Mouse (Mus musculus) intestine, embryonic 15.5 days (tissue): ENCODE data around the gene Slc25a17. TPM values are rescaled to one million over a fixed set of nuclear protein-coding genes. Genes with fewer than 3 reads are reported as not detected.

Experiments used
- ATAC-seq: fragments of 200-750 bp; cut with Nextera tagmentation; 2 replicates; pipeline ENCODE4 v1.8.0; 2017; ENCODE audit warnings: moderate TSS enrichment, moderate library complexity
- H3K27ac ChIP-seq: fragments of 300-500 bp; sonication (generic); 2 replicates; pipeline ENCODE4 v1.5.1; 2015; ENCODE audit warnings: mild to moderate bottlenecking, inconsistent platforms
- H3K27me3 ChIP-seq: fragments of 300-500 bp; sonication (generic); replicated peaks from 2 replicates; pipeline ENCODE4 v1.6.1; 2015; ENCODE audit warnings: inconsistent platforms
- H3K36me3 ChIP-seq: fragments of 300-500 bp; sonication (generic); 2 replicates; pipeline ENCODE4 v1.6.1; 2015; ENCODE audit warnings: inconsistent platforms
- H3K4me1 ChIP-seq: fragments of 300-500 bp; sonication (generic); replicated peaks from 2 replicates; pipeline ENCODE4 v1.6.1; 2015; ENCODE audit warnings: inconsistent platforms
- H3K4me2 ChIP-seq: fragments of 300-500 bp; sonication (generic); replicated peaks from 2 replicates; pipeline ENCODE4 v1.6.1; 2015; ENCODE audit warnings: mild to moderate bottlenecking, inconsistent platforms
- H3K4me3 ChIP-seq: fragments of 300-500 bp; sonication (generic); replicated peaks from 2 replicates; pipeline ENCODE4 v1.5.1; 2015; ENCODE audit warnings: inconsistent platforms
- H3K9ac ChIP-seq: fragments of 300-500 bp; sonication (generic); 2 replicates; pipeline ENCODE4 v1.6.1; 2015; ENCODE audit warnings: inconsistent platforms
- H3K9me3 ChIP-seq: fragments of 300-500 bp; sonication (generic); 2 replicates; pipeline ENCODE4 v1.6.1; 2016; ENCODE audit warnings: inconsistent platforms
- WGBS: fragments of 180-500 bp; shearing (Covaris S2); methylation state at CpG from one replicate; pipeline ENCODE4 v1.1.7; 2015; 5-methylcytosine and 5-hydroxymethylcytosine counted together
- polyA plus RNA-seq: library from polyadenylated mRNA; unstranded; fragments of >200 nt; fragmentation: Nextera tagmentation; extraction: Ambion mirVana; gene quantifications from 2 replicates; pipeline ENCODE4 v1.2.1, GENCODE M21; 2015

Gene Slc25a17
- polyA plus RNA-seq, 1 experiment from 2014 or later = 71.8 TPM

GRCm38 (mm10) chr15:81297543-81297942 is 63.1 kb downstream of the Slc25a17 start:
- H3K4me3 ChIP-seq = no peak overlapping the region
- no peak for ATAC-seq
- no peak overlapping the region for H3K9ac ChIP-seq
- WGBS = 88% methylated on average over 3 of the region's 3 CpGs
- peaks cover 3% of the 10 kb centered on the region; the same call in 1 of the 2 replicates for H3K4me1 ChIP-seq
- H3K4me2 ChIP-seq = no peak overlapping the region
- H3K27ac ChIP-seq = no peak overlapping the region
- no peaks in the 10 kb centered on the region for H3K36me3 ChIP-seq
- H3K27me3 ChIP-seq = no peaks in the 10 kb centered on the region
- H3K9me3 ChIP-seq = no peaks in the 10 kb centered on the region

DNA sequence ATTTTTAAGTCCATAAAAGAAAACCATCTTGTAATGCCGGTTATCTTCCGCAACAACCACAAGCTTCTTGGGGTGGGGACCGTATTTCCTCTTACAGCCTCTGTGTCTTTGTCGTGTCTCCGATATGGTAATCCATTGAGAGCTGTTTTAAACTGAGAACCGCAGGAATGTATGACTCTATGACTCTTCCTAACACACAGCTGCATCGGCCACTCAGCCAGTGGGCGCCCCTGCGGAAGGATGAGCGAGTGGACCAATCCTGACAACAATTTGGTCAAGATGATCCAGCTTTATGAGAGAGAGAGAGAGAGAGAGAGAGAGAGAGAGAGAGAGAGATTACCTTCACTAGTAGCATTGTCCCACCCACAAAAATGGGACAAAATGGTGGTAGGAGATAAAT is 65.7 kb downstream of the Slc25a17 start:
- WGBS = 91% methylated on average over 10 of the region's 10 CpGs

GRCm38 (mm10) chr15:81294386-81294785 is 66.2 kb downstream of the Slc25a17 start:
- 79% methylated on average over 12 of the region's 12 CpGs for WGBS
- no peak for ATAC-seq

More for the DNA sequence above, 65.7 kb downstream of the Slc25a17 start:
- H3K4me1 ChIP-seq = no peaks in the 10 kb centered on the region
- H3K9ac ChIP-seq = no peak overlapping the region
- H3K4me2 ChIP-seq = no peak overlapping the region
- no peak overlapping the region for H3K27ac ChIP-seq
- H3K4me3 ChIP-seq = no peak overlapping the region
- ATAC-seq = no peak
- no peaks in the 10 kb centered on the region for H3K9me3 ChIP-seq
- H3K27me3 ChIP-seq = no peaks in the 10 kb centered on the region
- H3K36me3 ChIP-seq = no peaks in the 10 kb centered on the region

DNA sequence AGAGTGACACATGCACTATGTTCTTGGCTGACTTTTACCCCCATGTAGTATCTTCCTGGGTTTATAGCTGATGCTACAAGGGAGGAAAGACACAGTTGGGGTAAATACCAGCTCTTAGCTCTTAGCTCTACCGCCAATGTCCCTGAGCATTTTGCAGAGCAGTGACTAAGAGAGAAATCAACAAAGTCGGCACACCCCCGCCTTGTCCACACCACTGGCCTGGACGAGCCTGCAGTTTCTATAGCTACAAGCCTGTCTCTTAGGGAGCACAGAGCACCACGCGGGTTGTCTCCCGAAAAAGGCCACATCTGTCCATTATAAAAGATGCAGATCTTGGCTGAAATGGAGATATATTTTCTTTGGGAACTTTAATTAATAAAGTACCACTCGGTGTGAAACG is 69.9 kb downstream of the Slc25a17 start:
- Histone ChIP-seq H3K4me2 (no peak overlapping the region), H3K27me3 (no peaks in the 10 kb centered on the region), H3K9me3 (no peaks in the 10 kb centered on the region), H3K9ac (no peak overlapping the region), H3K4me3 (no peak overlapping the region), H3K4me1 (no peaks in the 10 kb centered on the region), H3K27ac (no peak overlapping the region), H3K36me3 (no peaks in the 10 kb centered on the region)
- no peak for ATAC-seq
- 81% methylated on average over 9 of the region's 9 CpGs for WGBS

More at GRCm38 (mm10) chr15:81294386-81294785, 66.2 kb downstream of the Slc25a17 start:
- H3K4me1 ChIP-seq = no peaks in the 10 kb centered on the region
- H3K27me3 ChIP-seq = no peaks in the 10 kb centered on the region
- H3K9ac ChIP-seq = no peak overlapping the region
- H3K36me3 ChIP-seq = no peaks in the 10 kb centered on the region
- H3K4me3 ChIP-seq = no peak overlapping the region
- no peak overlapping the region for H3K4me2 ChIP-seq
- no peaks in the 10 kb centered on the region for H3K9me3 ChIP-seq
- no peak overlapping the region for H3K27ac ChIP-seq

DNA sequence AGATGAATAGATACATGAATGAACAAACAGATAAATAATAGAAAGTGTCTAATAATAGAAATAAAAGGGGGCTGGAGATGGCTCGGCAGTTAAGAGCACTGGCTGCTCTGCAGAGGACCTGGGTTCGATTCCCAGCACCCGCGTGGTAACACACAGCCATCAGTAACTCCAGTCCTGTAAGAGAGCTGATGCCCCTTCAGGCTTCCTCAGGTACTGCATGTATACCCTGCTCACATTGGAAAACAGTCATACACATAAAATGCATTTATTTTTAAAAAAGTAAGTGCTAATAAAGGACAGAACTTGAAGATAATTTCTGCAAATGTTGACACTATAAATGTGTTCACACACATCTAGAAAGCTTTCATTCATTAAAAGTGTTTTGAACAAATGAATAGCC is 70.4 kb downstream of the Slc25a17 start:
- ATAC-seq = no peak
- 91% methylated on average over 4 of the region's 4 CpGs for whole genome bisulfite sequencing
- Histone ChIP-seq H3K4me2 (no peak overlapping the region), H3K4me1 (no peaks in the 10 kb centered on the region), H3K36me3 (no peaks in the 10 kb centered on the region), H3K27me3 (no peaks in the 10 kb centered on the region), H3K4me3 (no peak overlapping the region), H3K27ac (no peak overlapping the region), H3K9me3 (no peaks in the 10 kb centered on the region), H3K9ac (no peak overlapping the region)

DNA sequence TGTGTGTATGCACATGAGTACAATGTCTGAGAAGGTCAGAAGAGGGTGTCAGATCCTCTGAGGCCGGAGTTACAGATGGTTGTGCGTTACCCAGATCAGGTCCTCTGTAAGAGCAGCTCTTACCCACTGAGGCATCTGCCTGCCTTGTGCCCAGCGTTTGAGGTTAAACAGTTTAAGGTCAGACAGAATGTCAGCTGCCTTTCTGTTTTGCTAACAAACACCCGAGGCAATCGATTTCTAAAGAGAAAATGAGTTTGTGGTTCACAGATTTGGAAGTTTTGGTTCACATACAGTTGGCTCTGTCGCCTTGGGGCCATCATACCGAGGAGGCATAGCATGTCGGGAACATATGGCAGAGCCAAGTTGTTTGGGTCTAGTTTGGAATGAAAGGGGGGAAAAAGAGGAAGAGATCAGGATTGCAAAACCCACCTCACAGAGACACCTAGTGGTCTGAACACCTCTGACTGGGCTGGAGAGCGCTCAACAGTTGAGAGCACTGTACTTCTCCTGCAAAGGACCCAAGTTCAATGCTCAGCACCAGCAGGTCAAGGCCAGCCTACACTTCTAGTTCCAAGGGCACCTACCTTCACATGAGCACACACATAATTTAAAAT is 76.4 kb downstream of the Slc25a17 start:
- 75% methylated on average over 9 of the region's 9 CpGs for WGBS
- H3K4me1 ChIP-seq = no peaks in the 10 kb centered on the region
- H3K27ac ChIP-seq = no peak overlapping the region
- H3K9ac ChIP-seq = no peak overlapping the region
- H3K9me3 ChIP-seq = no peaks in the 10 kb centered on the region
- no peak overlapping the region for H3K4me2 ChIP-seq
- H3K27me3 ChIP-seq = no peaks in the 10 kb centered on the region
- H3K4me3 ChIP-seq = no peak overlapping the region
- no peaks in the 10 kb centered on the region for H3K36me3 ChIP-seq
- ATAC-seq = no peak

- H3K9ac ChIP-seq = no peak overlapping the region
- ATAC-seq = no peak
- no peak overlapping the region for H3K4me2 ChIP-seq
- H3K27me3 ChIP-seq = no peaks in the 10 kb centered on the region
- WGBS = 84% methylated on average over 6 of the region's 6 CpGs
- H3K4me3 ChIP-seq = no peak overlapping the region
- H3K36me3 ChIP-seq = no peaks in the 10 kb centered on the region
- no peak overlapping the region for H3K27ac ChIP-seq
- 0 out of 2 replicates have a peak, but pooled peaks cover 5% of the 10 kb centered on the region for H3K4me1 ChIP-seq
- no peaks in the 10 kb centered on the region for H3K9me3 ChIP-seq
These were observed 81.9 kb downstream of the Slc25a17 start for GRCm38 (mm10) chr15:81278699-81279098.

DNA sequence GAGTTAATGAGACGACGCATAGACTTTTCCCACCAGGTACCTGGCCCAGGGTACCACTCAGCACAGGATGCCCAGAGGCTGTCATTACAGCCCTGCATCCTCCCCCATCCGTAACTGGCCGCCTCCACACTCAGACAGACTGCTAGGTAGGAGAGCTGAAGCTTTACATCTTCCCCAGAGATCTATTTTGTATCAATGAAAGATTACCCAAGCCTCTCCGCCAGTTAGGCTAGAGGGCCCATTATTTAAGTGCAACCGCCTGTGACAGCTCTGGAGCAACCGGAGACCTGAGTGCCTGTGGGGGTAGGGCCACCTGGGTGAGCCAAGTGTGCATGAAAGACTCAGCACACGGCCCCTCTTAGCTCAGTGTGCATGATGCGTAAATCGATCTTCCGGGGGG is 82.7 kb downstream of the Slc25a17 start:
- H3K9me3 ChIP-seq = no peaks in the 10 kb centered on the region
- H3K4me1 ChIP-seq = 0 out of 2 replicates have a peak, but pooled peaks cover 5% of the 10 kb centered on the region
- H3K4me3 ChIP-seq = no peak overlapping the region
- H3K27ac ChIP-seq = no peak overlapping the region
- H3K27me3 ChIP-seq = no peaks in the 10 kb centered on the region
- H3K36me3 ChIP-seq = no peaks in the 10 kb centered on the region
- no peak overlapping the region for H3K9ac ChIP-seq
- no peak overlapping the region for H3K4me2 ChIP-seq
- 28% methylated on average over 11 of the region's 11 CpGs for WGBS
- ATAC-seq = no peak

GRCm38 (mm10) chr15:81273361-81273760 is 87.3 kb downstream of the Slc25a17 start:
- Histone ChIP-seq H3K36me3 (no peaks in the 10 kb centered on the region), H3K4me2 (no peak overlapping the region), H3K27me3 (no peaks in the 10 kb centered on the region), H3K9ac (no peak overlapping the region), H3K4me1 (0 out of 2 replicates have a peak, but pooled peaks cover 11% of the 10 kb centered on the region), H3K9me3 (no peaks in the 10 kb centered on the region), H3K4me3 (no peak overlapping the region), H3K27ac (no peak overlapping the region)
- ATAC-seq = no peak
- 62% methylated on average over 2 of the region's 2 CpGs for WGBS

- Histone ChIP-seq H3K4me3 (no peak overlapping the region), H3K9ac (no peak overlapping the region), H3K4me2 (no peak overlapping the region), H3K36me3 (no peaks in the 10 kb centered on the region), H3K27me3 (no peaks in the 10 kb centered on the region), H3K9me3 (no peaks in the 10 kb centered on the region), H3K4me1 (0 out of 2 replicates have a peak, but pooled peaks cover 10% of the 10 kb centered on the region), H3K27ac (no peak overlapping the region)
- no peak for ATAC-seq
- 19% methylated on average over 13 of the region's 13 CpGs for WGBS
These were observed 88.1 kb downstream of the Slc25a17 start for GRCm38 (mm10) chr15:81272305-81273053.
